Mouse (Mus musculus) T-helper 17 cell (primary cell): ENCODE data around the gene Sfxn5.

Experiments
- in situ Hi-C, 2 experiments: fragments of 300-600 bp; cut with MboI, MseI; formaldehyde crosslinking; loops; 1 replicate in 1 of 2; 2 replicates in 1 of 2; pipeline ENCODE4 v1.15.1; 2025; ENCODE audit warnings: high pct_unique_total_duplicates in 2 of 2

The Sfxn5 gene

GRCm38 (mm10) chr6:85334851-85335250 is 1.6 kb upstream of the Sfxn5 start:
- in situ Hi-C loops: no loop called here

DNA sequence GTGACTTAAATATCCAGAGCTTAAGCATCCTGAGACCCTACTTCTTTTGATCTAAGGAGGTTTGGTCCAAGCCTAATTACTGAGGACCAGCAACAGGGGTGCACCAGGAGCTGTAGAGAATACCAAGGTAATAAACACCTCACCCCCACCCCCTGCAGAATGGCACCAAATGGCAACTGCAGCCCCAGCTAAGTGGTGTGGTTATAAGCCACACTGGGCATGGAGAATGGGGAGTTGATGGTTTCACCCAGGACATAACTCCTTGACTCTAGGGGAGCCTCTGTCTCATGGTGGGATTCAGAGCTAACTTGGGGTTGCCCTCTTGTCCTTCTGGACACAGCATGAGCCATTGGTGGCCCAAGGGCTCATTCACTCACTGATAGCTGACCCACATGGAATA is 1.0 kb upstream of the Sfxn5 start:
- in situ Hi-C loops: no loop called here

DNA sequence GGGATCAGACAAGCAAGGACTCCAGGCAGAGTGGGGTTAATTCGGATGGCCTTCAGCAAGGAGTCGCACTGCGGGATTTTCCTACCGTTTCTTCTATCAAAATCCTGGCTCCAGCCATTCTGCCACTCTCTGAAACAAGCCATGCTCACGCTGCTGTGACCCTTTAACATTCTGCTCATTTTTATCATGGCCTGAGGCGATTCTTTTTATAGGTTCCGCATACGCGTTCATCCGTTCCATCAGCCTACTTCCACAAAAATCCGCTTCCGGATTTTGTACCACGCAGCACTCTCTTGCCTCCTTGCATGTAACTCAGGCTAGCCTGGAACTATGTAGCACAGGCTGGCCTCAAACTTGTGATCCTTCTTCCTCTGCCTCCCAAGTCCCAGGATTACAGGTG is 510 bp upstream of the Sfxn5 start:
- in situ Hi-C loops: no loop called here

DNA sequence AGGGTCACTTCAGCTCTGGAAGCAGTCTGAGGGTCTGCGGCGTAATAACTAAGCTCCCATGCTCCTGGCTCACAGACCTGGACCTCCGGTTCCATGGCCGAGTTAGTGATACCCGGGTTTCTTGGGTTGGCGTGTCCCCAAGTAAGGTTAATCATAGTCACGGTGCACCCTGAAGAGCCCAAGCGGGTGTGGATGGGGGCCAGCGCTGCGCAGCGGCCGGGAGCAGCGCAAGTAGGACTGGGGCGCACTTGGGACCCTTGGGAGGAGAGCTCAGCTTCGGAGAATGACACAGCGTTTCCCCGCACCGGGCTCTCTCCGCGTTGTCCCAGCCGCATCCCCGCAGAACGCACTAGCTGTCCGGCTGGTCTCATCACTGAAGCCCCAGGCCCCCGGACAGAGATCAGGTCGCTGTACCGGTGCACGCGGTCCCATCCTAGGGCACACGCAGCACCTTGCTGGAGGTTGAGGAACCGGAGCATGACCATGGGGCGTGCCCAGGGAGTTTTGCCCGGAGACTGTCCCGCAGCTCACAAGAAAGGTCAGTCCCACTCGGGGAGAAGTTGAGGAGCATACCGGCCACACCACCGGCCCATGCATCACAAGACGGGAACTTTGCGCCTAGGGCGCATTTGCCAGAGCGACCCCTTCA is 747 bp downstream of the Sfxn5 start:
- in situ Hi-C loops: no loop called here

DNA sequence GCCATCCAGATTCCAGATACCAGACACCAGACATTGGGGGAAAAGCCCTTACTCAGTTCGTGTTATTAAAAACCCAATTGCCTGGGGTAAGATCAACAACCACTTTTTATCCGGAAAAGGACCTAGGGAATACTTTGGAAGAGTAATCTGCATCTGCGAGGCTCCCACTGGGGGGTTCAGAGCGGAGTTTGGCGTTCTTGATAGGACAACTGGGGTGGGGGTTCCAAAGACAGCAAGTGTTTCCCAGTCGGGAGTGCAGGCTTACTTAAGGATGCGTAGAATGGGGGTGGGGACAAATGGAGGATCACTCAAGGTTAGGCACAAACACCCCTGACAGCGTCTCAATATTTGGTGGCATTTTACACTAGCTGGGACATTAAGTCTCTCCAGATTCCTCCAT is 1.5 kb downstream of the Sfxn5 start:
- in situ Hi-C loops: no loop called here

GRCm38 (mm10) chr6:85331221-85331735 is 1.9 kb downstream of the Sfxn5 start:
- in situ Hi-C loops: no loop called here

GRCm38 (mm10) chr6:85329666-85330185 is 3.5 kb downstream of the Sfxn5 start:
- in situ Hi-C loops: no loop called here

GRCm38 (mm10) chr6:85326564-85326963 is 6.7 kb downstream of the Sfxn5 start:
- in situ Hi-C loops: no loop called here

DNA sequence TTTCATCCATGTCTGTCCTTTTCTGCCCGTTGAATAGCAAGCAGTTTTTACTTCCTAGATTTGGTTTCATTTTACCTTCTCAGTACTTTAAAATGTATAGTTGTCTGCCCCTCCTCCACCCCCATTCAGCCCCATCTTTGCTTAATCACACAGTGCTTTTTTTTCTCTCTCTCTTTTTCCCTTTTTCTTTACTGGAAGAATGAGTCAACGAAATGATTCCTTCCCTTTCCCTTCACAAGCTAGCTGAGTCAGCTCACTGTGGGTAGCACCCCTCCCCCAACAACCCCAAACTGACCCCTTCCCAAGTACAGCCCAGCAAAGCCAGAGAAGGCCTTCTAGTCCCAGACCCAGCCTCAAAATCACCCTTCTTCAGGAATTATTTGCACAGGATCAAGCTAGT is 8.1 kb downstream of the Sfxn5 start:
- in situ Hi-C loops: no loop called here

GRCm38 (mm10) chr6:85320445-85320866 is 12.8 kb downstream of the Sfxn5 start:
- in situ Hi-C loops: no loop called here

DNA sequence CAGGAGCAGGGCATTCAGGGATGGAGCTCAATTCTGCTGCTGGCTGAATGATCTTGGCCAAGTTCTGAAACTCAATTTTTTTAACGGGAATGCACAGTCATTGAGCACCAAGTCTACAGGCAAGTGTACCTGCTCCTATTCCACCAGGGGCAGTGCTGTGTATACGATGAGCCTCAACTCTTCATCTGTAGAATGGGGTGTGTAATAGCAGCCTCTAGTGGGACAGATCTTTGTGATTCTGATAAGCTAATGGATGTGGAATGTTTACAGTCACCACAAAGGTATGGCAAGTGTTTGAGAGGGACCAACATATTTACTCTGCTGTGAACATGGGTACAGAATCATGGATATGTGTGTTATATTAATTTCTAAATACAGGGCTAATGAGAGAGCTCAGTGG is 17.0 kb downstream of the Sfxn5 start:
- in situ Hi-C loops: no loop called here

- in situ Hi-C loops: no loop called here
These were observed 19.0 kb downstream of the Sfxn5 start for GRCm38 (mm10) chr6:85314064-85314798.

DNA sequence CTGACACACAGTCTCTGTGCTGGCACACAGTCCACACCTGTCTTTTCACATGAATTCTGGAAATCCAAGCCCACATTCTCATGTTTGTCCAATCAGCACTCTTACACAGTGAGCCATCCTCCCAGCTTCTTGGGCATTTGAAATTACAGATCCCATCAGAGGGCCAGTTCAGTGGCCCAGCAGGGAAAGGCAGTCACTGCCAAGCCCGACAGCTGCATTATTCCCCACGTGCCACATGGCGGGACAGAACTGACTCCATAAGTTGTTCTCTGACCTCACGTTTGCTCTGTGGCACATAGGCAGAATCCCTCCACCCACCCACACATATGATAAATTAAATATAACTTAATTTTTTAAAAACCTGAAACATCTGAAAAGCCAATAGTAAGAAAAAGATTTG is 25.3 kb downstream of the Sfxn5 start:
- in situ Hi-C loops: no loop called here

GRCm38 (mm10) chr6:85306375-85306774 is 26.8 kb downstream of the Sfxn5 start:
- in situ Hi-C loops: no loop called here

GRCm38 (mm10) chr6:85305826-85306225 is 27.4 kb downstream of the Sfxn5 start:
- in situ Hi-C loops: no loop called here

- in situ Hi-C loops: no loop called here
These were observed 28.3 kb downstream of the Sfxn5 start for GRCm38 (mm10) chr6:85304966-85305365.

DNA sequence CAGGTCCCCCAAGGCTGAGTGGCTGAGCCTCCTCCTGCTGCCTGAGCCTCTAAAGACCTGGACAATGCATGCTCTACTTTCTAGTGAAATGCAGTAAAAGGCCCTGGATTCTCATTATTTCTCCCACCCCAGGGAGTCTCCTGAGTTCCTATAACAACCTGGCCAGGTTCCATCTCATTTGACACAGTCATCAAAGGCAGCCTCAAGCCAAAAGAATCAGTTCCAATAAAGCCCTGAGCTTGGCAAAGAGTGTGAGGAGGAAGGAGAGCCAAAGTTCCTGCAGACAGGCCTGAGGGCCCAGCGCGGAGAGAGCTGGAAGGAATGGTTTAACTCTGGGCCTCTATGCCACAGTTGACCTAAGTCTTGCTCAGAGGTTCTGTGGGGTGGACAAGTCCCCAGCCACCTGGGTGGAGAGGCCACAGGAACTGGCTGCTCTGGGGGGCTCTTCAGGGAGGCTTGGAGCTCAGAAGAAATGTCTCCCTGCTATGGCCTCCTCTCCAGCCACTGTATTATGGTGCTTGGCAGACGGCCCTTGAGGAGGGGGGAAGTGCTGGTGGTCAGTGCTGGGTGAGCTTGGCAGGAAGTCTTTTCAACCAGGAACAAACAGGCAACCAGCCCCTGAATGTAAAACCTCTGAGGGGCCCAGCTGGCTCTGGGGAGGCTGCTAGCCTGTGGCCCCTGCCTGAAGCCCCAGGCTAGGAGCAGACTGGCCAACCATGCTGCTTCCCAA is 30.7 kb downstream of the Sfxn5 start:
- in situ Hi-C loops: no loop called here

GRCm38 (mm10) chr6:85295384-85296167 is 37.6 kb downstream of the Sfxn5 start:
- in situ Hi-C loops: no loop called here

DNA sequence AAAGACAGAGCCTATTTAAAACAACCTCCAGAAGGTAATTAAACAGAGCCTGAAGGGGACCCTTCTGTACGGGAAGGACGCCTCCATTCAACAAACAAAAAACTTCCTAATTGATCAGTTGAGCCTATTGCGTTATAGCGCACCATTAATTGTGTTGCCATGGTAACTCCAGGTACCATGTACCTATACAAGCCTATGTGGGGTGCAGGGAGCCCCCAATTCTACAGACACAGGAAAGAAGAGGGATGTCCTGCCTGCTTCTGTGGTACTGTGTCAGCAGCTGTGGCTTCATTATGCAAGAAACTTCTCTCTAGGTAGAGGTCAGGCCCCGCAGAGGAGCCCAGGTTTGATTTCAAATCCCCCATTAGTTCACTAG is 39.2 kb downstream of the Sfxn5 start:
- in situ Hi-C loops: no loop called here

- in situ Hi-C loops: no loop called here
These were observed 39.8 kb downstream of the Sfxn5 start for GRCm38 (mm10) chr6:85293255-85294003.
